Mouse (Mus musculus): ENCODE results near the gene Arhgef11. TPM values are rescaled to one million over a fixed set of nuclear protein-coding genes. Genes with fewer than 3 reads are reported as not detected.

The Arhgef11 gene
- total RNA-seq, 2 experiments from 2014 or later = 18.9 to 19.2 TPM

Small RNAs within 50 kb of the gene (microRNA-seq; reads per million reads assigned to microRNA genes)
- 0 reads per million in 2 experiments for gene Gm24109

Other genes starting within 250 kb of the Arhgef11 start
- 1 to 10 TPM in 1 of 2 experiments, under 1 TPM in 1; 0.25 to 2.2 TPM for gene Fcrl1, start 241.2 kb upstream of the Arhgef11 start, total RNA-seq (2021)
- under 1 TPM in 1 of 2 experiments, not detected in 1; 0.36 TPM for gene Fcrl5, start 181.8 kb upstream of the Arhgef11 start, total RNA-seq (2021)
- gene Etv3, start 92.2 kb upstream of the Arhgef11 start, total RNA-seq (2021) = 10 to 100 TPM; 18.6 to 20.9 TPM
- gene Lrrc71, start 131.1 kb downstream of the Arhgef11 start, total RNA-seq (2021) = under 1 TPM; 0.10 to 0.28 TPM
- under 1 TPM in 1 of 2 experiments, not detected in 1; 0.57 TPM for gene Ntrk1, start 177.6 kb downstream of the Arhgef11 start, total RNA-seq (2021)
- gene Insrr, start 179.4 kb downstream of the Arhgef11 start, total RNA-seq (2021) = under 1 TPM in 1 of 2 experiments, not detected in 1; 0.10 TPM
- 10 to 100 TPM; 14.0 to 15.6 TPM for gene Pear1, start 206.7 kb downstream of the Arhgef11 start, total RNA-seq (2021)
- 1 to 10 TPM in 1 of 2 experiments, under 1 TPM in 1; 0.17 to 1.2 TPM for gene Sh2d2a, start 229.2 kb downstream of the Arhgef11 start, total RNA-seq (2021)

Measured in heart, adult 18-20 months (tissue).